Mouse (Mus musculus) thymus, adult 2 months (tissue): Measurements from ENCODE around the gene Lmx1b.

ENCODE experiments used
- CTCF ChIP-seq: fragments of 200-500 bp; IDR thresholded peaks from 2 replicates; pipeline ENCODE4 v1.5.1; 2012; ENCODE audit warnings: mild to moderate bottlenecking, control low read depth, low read length, moderate library complexity, borderline replicate concordance; ENCODE audit not compliant: control insufficient read depth, poor library complexity, insufficient read depth; ENCODE audit errors: extremely low read depth
- POLR2A ChIP-seq: fragments of 200-500 bp; IDR thresholded peaks from 2 replicates; pipeline ENCODE4 v1.6.1; 2012; ENCODE audit warnings: mild to moderate bottlenecking, low read length, control low read depth, moderate library complexity; ENCODE audit not compliant: control insufficient read depth, poor library complexity, insufficient read depth; ENCODE audit errors: extremely low read depth

DNA sequence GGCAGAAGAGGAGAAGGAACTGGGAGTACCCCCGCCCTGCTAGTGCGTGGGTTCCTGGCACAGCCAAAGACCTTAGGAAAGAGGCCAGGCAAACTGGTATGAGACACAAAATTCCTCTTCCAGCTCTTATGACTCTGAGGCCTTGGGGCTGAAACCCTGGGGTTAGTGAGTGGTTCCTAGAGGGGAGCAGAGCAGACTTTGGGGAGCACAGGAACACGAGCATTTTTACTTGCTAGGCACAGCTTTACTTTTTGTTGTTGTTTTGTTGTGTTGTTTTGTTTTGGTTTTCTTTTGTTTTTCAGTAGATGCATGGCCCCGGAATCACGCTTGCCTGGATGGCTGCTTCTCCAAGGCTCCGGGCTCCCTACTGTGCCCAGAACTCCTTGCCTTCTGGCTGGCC lies 10.7 kb downstream of the Lmx1b start:
- no peak for TF ChIP-seq POLR2A
- no peak for TF ChIP-seq CTCF
